Mouse (Mus musculus) spleen, adult 2 months (tissue): Measurements from ENCODE around the gene Arhgap9.

ENCODE experiments used
- CTCF ChIP-seq: fragments of 200-500 bp; IDR thresholded peaks from 2 replicates; pipeline ENCODE4 v1.5.1; 2011; ENCODE audit warnings: mild to moderate bottlenecking, inconsistent platforms; ENCODE audit not compliant: insufficient read depth, insufficient read length, insufficient replicate concordance; ENCODE audit errors: extremely low read depth
- POLR2A ChIP-seq: fragments of 200-500 bp; IDR thresholded peaks from 2 replicates; pipeline ENCODE4 v1.6.1; 2011; ENCODE audit warnings: low read depth, low read length, inconsistent platforms

- TF ChIP-seq CTCF (no peak), POLR2A (no peak)
These were observed 1.8 kb upstream of the Arhgap9 start for GRCm38 (mm10) chr10:127319969-127320368.
